Mouse (Mus musculus) kidney, adult 2 months (tissue): ENCODE measurements around the gene Pfn4.

ENCODE experiments used
- CTCF ChIP-seq: fragments of 200-500 bp; conservative IDR thresholded peaks from 2 replicates; pipeline ENCODE4 v1.5.1; 2011; ENCODE audit warnings: low read depth, mild to moderate bottlenecking, control low read depth, low read length, moderate library complexity, mixed read lengths; ENCODE audit not compliant: insufficient read depth, insufficient read length
- POLR2A ChIP-seq: fragments of 200-500 bp; IDR thresholded peaks from one replicate; pipeline ENCODE4 v1.6.1; 2011; ENCODE audit warnings: low read depth, low read length, control low read depth

- TF ChIP-seq POLR2A (no peak), CTCF (no peak)
These were observed 6.2 kb downstream of the Pfn4 start for GRCm38 (mm10) chr12:4774895-4775587.
